Mouse (Mus musculus): ENCODE measurements around the gene E130208F15Rik. TPM values are rescaled to one million over a fixed set of nuclear protein-coding genes. Genes with fewer than 3 reads are reported as not detected.

E130208F15Rik gene
- polyA plus RNA-seq, 1 experiment from 2014 or later, result 2.8 TPM

- ATAC-seq, result no peak
These were observed 34.7 kb upstream of the E130208F15Rik start for GRCm38 (mm10) chr7:30286701-30287410.

GRCm38 (mm10) chr7:30288046-30288445, 33.5 kb upstream of the E130208F15Rik start:
- H3K27me3 ChIP-seq (replicated peaks; ENCODE audit: control insufficient read depth, insufficient read depth, low read length), result no peaks in the 10 kb centered on the region
- no peak overlapping the region for H3K4me2 ChIP-seq (ENCODE audit: low read depth, low read length)
- H3K9ac ChIP-seq (ENCODE audit: low read depth, low read length), result no peak overlapping the region
- no peak overlapping the region for H3K27ac ChIP-seq (ENCODE audit: low read length)
- no peak overlapping the region for H3K4me3 ChIP-seq (ENCODE audit: low read length)
- no peaks in the 10 kb centered on the region for H3K36me3 ChIP-seq (ENCODE audit: control insufficient read depth, insufficient read depth, low read length)
- no peak for ATAC-seq
- 63% methylated on average over 6 of the region's 6 CpGs for WGBS
- no peaks in the 10 kb centered on the region for H3K9me3 ChIP-seq (ENCODE audit: control insufficient read depth, low read length)
- 0 out of 2 replicates have a peak, but pooled peaks cover 5% of the 10 kb centered on the region for H3K4me1 ChIP-seq (ENCODE audit: control insufficient read depth, insufficient read depth, low read length)

More at GRCm38 (mm10) chr7:30286701-30287410, 34.7 kb upstream of the E130208F15Rik start:
- no peak overlapping the region for H3K27ac ChIP-seq (ENCODE audit: low read length)
- H3K4me1 ChIP-seq (ENCODE audit: control insufficient read depth, insufficient read depth, low read length), result 0 out of 2 replicates have a peak, but pooled peaks cover under 1% of the 10 kb centered on the region
- no peak overlapping the region for H3K4me2 ChIP-seq (ENCODE audit: low read depth, low read length)
- H3K27me3 ChIP-seq (replicated peaks; ENCODE audit: control insufficient read depth, insufficient read depth, low read length), result no peaks in the 10 kb centered on the region
- H3K4me3 ChIP-seq (ENCODE audit: low read length), result no peak overlapping the region
- H3K36me3 ChIP-seq (ENCODE audit: control insufficient read depth, insufficient read depth, low read length), result no peaks in the 10 kb centered on the region
- H3K9me3 ChIP-seq (ENCODE audit: control insufficient read depth, low read length), result no peaks in the 10 kb centered on the region
- H3K9ac ChIP-seq (ENCODE audit: low read depth, low read length), result no peak overlapping the region
- 67% methylated on average over 8 of the region's 8 CpGs for WGBS

- Histone ChIP-seq H3K36me3 (ENCODE audit: control insufficient read depth, insufficient read depth, low read length) (no peaks in the 10 kb centered on the region), H3K4me3 (ENCODE audit: low read length) (no peak overlapping the region), H3K4me1 (ENCODE audit: control insufficient read depth, insufficient read depth, low read length) (0 out of 2 replicates have a peak, but pooled peaks cover 5% of the 10 kb centered on the region), H3K27ac (ENCODE audit: low read length) (no peak overlapping the region), H3K4me2 (ENCODE audit: low read depth, low read length) (no peak overlapping the region), H3K27me3 (replicated peaks; ENCODE audit: control insufficient read depth, insufficient read depth, low read length) (no peaks in the 10 kb centered on the region), H3K9me3 (ENCODE audit: control insufficient read depth, low read length) (no peaks in the 10 kb centered on the region), H3K9ac (ENCODE audit: low read depth, low read length) (no peak overlapping the region)
- ATAC-seq, result no peak
- 68% methylated on average over 7 of the region's 7 CpGs for WGBS
These were observed 32.3 kb upstream of the E130208F15Rik start for GRCm38 (mm10) chr7:30289071-30289713.

DNA sequence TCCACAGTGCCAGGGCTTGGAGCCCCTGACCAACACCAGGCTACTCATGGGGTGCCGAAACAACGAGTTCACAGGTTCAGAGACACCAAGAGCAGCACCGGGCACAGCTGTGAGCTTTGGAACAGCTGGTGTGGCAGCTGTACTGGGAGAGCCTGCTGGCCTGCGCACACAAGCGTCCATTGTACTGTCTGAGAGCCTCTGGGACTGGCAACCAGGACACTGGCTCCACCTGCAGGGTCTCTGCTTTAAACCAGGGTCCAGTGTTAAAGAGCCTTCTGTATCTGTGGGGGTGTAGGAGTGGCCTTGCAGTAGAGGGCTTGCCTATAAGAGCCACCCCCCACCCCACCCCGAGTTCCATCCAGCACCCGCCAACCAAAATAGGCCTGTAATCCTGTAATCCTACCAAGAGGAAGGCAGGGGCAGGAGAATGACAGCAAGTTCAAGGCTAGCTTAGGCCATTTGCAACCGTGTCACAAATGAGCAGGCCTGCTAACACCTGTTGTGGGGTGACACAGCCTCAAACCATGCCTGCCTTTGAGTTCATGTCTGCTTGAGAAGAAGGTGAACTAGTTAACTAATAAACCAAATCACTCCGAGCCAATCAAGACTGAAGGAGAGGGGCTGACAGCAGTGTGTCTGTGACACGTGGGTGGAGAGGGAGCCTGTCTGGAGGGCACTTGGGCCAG, 31.7 kb upstream of the E130208F15Rik start:
- H3K9ac ChIP-seq (ENCODE audit: low read depth, low read length), result no peak overlapping the region
- no peak overlapping the region for H3K27ac ChIP-seq (ENCODE audit: low read length)
- H3K4me1 ChIP-seq (ENCODE audit: control insufficient read depth, insufficient read depth, low read length), result 0 out of 2 replicates have a peak, but pooled peaks cover 5% of the 10 kb centered on the region
- H3K27me3 ChIP-seq (replicated peaks; ENCODE audit: control insufficient read depth, insufficient read depth, low read length), result no peaks in the 10 kb centered on the region
- 66% methylated on average over 10 of the region's 10 CpGs for WGBS
- 0 out of 2 replicates have a peak, but pooled peaks have one; percentile 15 for ATAC-seq
- no peak overlapping the region for H3K4me2 ChIP-seq (ENCODE audit: low read depth, low read length)
- H3K4me3 ChIP-seq (ENCODE audit: low read length), result no peak overlapping the region
- H3K9me3 ChIP-seq (ENCODE audit: control insufficient read depth, low read length), result no peaks in the 10 kb centered on the region
- no peaks in the 10 kb centered on the region for H3K36me3 ChIP-seq (ENCODE audit: control insufficient read depth, insufficient read depth, low read length)

- no peaks in the 10 kb centered on the region for H3K27me3 ChIP-seq (replicated peaks; ENCODE audit: control insufficient read depth, insufficient read depth, low read length)
- no peaks in the 10 kb centered on the region for H3K9me3 ChIP-seq (ENCODE audit: control insufficient read depth, low read length)
- peak within 1 kb of the TSS; percentile 59 for H3K4me2 ChIP-seq (ENCODE audit: low read depth, low read length)
- H3K9ac ChIP-seq (ENCODE audit: low read depth, low read length), result peak within 1 kb of the TSS; percentile 78
- 8% methylated on average over 34 of the region's 35 CpGs for WGBS
- peak within 1 kb of the TSS; percentile 62 for H3K4me3 ChIP-seq (ENCODE audit: low read length)
- 0 out of 2 replicates have a peak, but pooled peaks cover 5% of the 10 kb centered on the region for H3K4me1 ChIP-seq (ENCODE audit: control insufficient read depth, insufficient read depth, low read length)
- no peaks in the 10 kb centered on the region for H3K36me3 ChIP-seq (ENCODE audit: control insufficient read depth, insufficient read depth, low read length)
- H3K27ac ChIP-seq (ENCODE audit: low read length), result peak within 1 kb of the TSS; percentile 49
- ATAC-seq, result peak; percentile 76
These were observed 30.1 kb upstream of the E130208F15Rik start, which contains the start of gene Clip3 for GRCm38 (mm10) chr7:30291215-30292131. Gene Clip3, plus strand, starts transcription at chr7:30291728.

DNA sequence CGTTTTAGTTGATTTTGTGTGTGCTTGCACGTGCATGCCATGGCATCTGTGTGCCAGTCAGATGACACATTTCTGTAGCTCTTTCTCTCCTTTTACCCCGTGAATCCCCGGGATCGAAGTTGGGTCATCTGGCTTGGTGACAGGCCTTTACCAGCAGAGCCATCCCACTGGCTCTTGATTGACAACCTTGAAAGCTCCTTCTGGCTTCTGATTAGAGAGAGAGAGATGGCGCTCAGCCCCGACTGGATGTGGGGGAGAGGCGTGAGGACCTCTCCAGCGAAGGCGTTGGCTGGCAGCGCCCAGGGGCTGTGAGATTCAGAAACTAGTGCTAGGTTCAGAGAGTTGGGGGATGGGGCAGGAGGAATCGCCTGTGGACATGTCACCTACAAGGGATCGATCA, 27.7 kb upstream of the E130208F15Rik start:
- H3K9me3 ChIP-seq (ENCODE audit: control insufficient read depth, low read length), result no peaks in the 10 kb centered on the region
- 0 out of 2 replicates have a peak, but pooled peaks cover 5% of the 10 kb centered on the region for H3K4me1 ChIP-seq (ENCODE audit: control insufficient read depth, insufficient read depth, low read length)
- ATAC-seq, result no peak
- H3K27me3 ChIP-seq (replicated peaks; ENCODE audit: control insufficient read depth, insufficient read depth, low read length), result no peaks in the 10 kb centered on the region
- H3K4me3 ChIP-seq (ENCODE audit: low read length), result no peak overlapping the region
- no peak overlapping the region for H3K4me2 ChIP-seq (ENCODE audit: low read depth, low read length)
- H3K27ac ChIP-seq (ENCODE audit: low read length), result no peak overlapping the region
- WGBS, result 84% methylated on average over 13 of the region's 13 CpGs
- H3K9ac ChIP-seq (ENCODE audit: low read depth, low read length), result no peak overlapping the region
- no peaks in the 10 kb centered on the region for H3K36me3 ChIP-seq (ENCODE audit: control insufficient read depth, insufficient read depth, low read length)

GRCm38 (mm10) chr7:30294296-30294695, 27.2 kb upstream of the E130208F15Rik start:
- Histone ChIP-seq H3K27me3 (replicated peaks; ENCODE audit: control insufficient read depth, insufficient read depth, low read length) (no peaks in the 10 kb centered on the region), H3K36me3 (ENCODE audit: control insufficient read depth, insufficient read depth, low read length) (0 out of 2 replicates have a peak, but pooled peaks cover 3% of the 10 kb centered on the region), H3K4me1 (ENCODE audit: control insufficient read depth, insufficient read depth, low read length) (0 out of 2 replicates have a peak, but pooled peaks cover 5% of the 10 kb centered on the region), H3K4me3 (ENCODE audit: low read length) (no peak overlapping the region), H3K9ac (ENCODE audit: low read depth, low read length) (no peak overlapping the region), H3K27ac (ENCODE audit: low read length) (no peak overlapping the region), H3K4me2 (ENCODE audit: low read depth, low read length) (no peak overlapping the region), H3K9me3 (ENCODE audit: control insufficient read depth, low read length) (no peaks in the 10 kb centered on the region)
- ATAC-seq, result no peak
- WGBS, result 82% methylated on average over 5 of the region's 5 CpGs

DNA sequence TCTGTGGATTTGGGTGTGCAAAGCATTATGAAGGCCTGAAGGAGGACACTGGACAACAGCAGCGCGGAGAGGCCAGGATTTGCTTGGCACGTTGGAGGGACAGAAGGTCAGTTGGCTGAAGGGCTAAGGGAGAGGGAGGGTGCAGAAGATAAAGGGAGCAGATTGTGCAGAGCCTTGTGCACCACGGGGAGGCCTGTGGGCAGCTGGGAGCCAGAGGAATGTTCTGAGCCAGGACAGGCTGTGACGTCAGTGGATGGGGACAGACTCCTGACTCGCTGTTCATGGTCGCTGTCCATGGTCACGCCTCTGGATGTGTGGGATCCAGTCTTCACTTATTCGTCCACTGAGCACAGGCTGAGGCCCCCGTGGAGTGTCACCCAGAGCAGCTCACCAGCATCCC, 26.4 kb upstream of the E130208F15Rik start:
- 51% methylated on average over 10 of the region's 10 CpGs for WGBS
- 0 out of 2 replicates have a peak, but pooled peaks cover 3% of the 10 kb centered on the region for H3K36me3 ChIP-seq (ENCODE audit: control insufficient read depth, insufficient read depth, low read length)
- 0 out of 2 replicates have a peak, but pooled peaks cover 5% of the 10 kb centered on the region for H3K4me1 ChIP-seq (ENCODE audit: control insufficient read depth, insufficient read depth, low read length)
- H3K4me3 ChIP-seq (ENCODE audit: low read length), result no peak overlapping the region
- no peak overlapping the region for H3K27ac ChIP-seq (ENCODE audit: low read length)
- ATAC-seq, result peak; percentile 29; the same call in 1 of the 2 replicates
- no peaks in the 10 kb centered on the region for H3K27me3 ChIP-seq (replicated peaks; ENCODE audit: control insufficient read depth, insufficient read depth, low read length)
- H3K9ac ChIP-seq (ENCODE audit: low read depth, low read length), result no peak overlapping the region
- no peak overlapping the region for H3K4me2 ChIP-seq (ENCODE audit: low read depth, low read length)
- no peaks in the 10 kb centered on the region for H3K9me3 ChIP-seq (ENCODE audit: control insufficient read depth, low read length)
